Mouse (Mus musculus): ENCODE data around the gene Clpb. TPM values are rescaled to one million over a fixed set of nuclear protein-coding genes. Genes with fewer than 3 reads are reported as not detected.
A peak's percentile ranks its signal among the peaks of the same experiment; 100 is the strongest.

The Clpb gene
- polyA plus RNA-seq, 1 experiment from 2014 or later, result 56.2 TPM

- Histone ChIP-seq H3K4me3 (peak overlapping the region; percentile 88), H3K4me1 (peaks cover 40% of the 10 kb centered on the region), H3K27me3 (replicated peaks; ENCODE audit: low read depth, poor library complexity, severe bottlenecking) (no peaks in the 10 kb centered on the region), H3K9me3 (no peaks in the 10 kb centered on the region), H3K36me3 (replicated peaks) (peaks cover 54% of the 10 kb centered on the region), H3K27ac (replicated peaks) (peak overlapping the region; percentile 100; the same call in 1 of the 2 replicates)
- DNase-seq (ENCODE audit: low spot score), result no peak
- 61% methylated on average over 3 of the region's 3 CpGs for WGBS
Observed at GRCm38 (mm10) chr7:101833916-101834584, 170.6 kb downstream of the Clpb start.

- H3K9me3 ChIP-seq, result no peaks in the 10 kb centered on the region
- DNase-seq (ENCODE audit: low spot score), result no peak
- H3K4me3 ChIP-seq, result peak overlapping the region; percentile 88
- no peaks in the 10 kb centered on the region for H3K27me3 ChIP-seq (replicated peaks; ENCODE audit: low read depth, poor library complexity, severe bottlenecking)
- WGBS, result 72% methylated on average over 3 of the region's 3 CpGs
- H3K4me1 ChIP-seq, result peaks cover 43% of the 10 kb centered on the region
- peak overlapping the region; percentile 100; the same call in 1 of the 2 replicates for H3K27ac ChIP-seq (replicated peaks)
- H3K36me3 ChIP-seq (replicated peaks), result peaks cover 46% of the 10 kb centered on the region
Observed at GRCm38 (mm10) chr7:101834903-101835302, 171.5 kb downstream of the Clpb start.

GRCm38 (mm10) chr7:101835457-101836109, 172.2 kb downstream of the Clpb start:
- H3K27ac ChIP-seq (replicated peaks), result peak overlapping the region; percentile 100
- H3K4me1 ChIP-seq, result peaks cover 43% of the 10 kb centered on the region
- H3K4me3 ChIP-seq, result peak overlapping the region; percentile 88
- no peaks in the 10 kb centered on the region for H3K27me3 ChIP-seq (replicated peaks; ENCODE audit: low read depth, poor library complexity, severe bottlenecking)
- H3K36me3 ChIP-seq (replicated peaks), result peaks cover 42% of the 10 kb centered on the region
- 47% methylated on average over 5 of the region's 5 CpGs for WGBS
- DNase-seq (ENCODE audit: low spot score), result no peak
- no peaks in the 10 kb centered on the region for H3K9me3 ChIP-seq

GRCm38 (mm10) chr7:101836271-101837153, 173.1 kb downstream of the Clpb start:
- DNase-seq (ENCODE audit: low spot score), result peak; percentile 89
- Histone ChIP-seq H3K27me3 (replicated peaks; ENCODE audit: low read depth, poor library complexity, severe bottlenecking) (no peaks in the 10 kb centered on the region), H3K4me1 (peaks cover 43% of the 10 kb centered on the region), H3K4me3 (peak overlapping the region; percentile 88), H3K27ac (replicated peaks) (peak overlapping the region; percentile 100), H3K9me3 (no peaks in the 10 kb centered on the region), H3K36me3 (replicated peaks) (peaks cover 33% of the 10 kb centered on the region)
- WGBS, result under 1% methylated on average over 63 of the region's 63 CpGs

GRCm38 (mm10) chr7:101837154-101837605, 173.7 kb downstream of the Clpb start:
- no peaks in the 10 kb centered on the region for H3K9me3 ChIP-seq
- DNase-seq (ENCODE audit: low spot score), result no peak
- WGBS, result under 1% methylated on average over 20 of the region's 20 CpGs
- peak overlapping the region; percentile 88 for H3K4me3 ChIP-seq
- H3K4me1 ChIP-seq, result peaks cover 43% of the 10 kb centered on the region
- H3K27ac ChIP-seq (replicated peaks), result peak overlapping the region; percentile 100
- H3K36me3 ChIP-seq (replicated peaks), result peaks cover 26% of the 10 kb centered on the region
- H3K27me3 ChIP-seq (replicated peaks; ENCODE audit: low read depth, poor library complexity, severe bottlenecking), result no peaks in the 10 kb centered on the region

GRCm38 (mm10) chr7:101837606-101838471, 174.4 kb downstream of the Clpb start, which contains the start of gene Inppl1:
Gene Inppl1, minus strand, starts transcription at chr7:101838229.
- under 1% methylated on average over 64 of the region's 64 CpGs for WGBS
- Histone ChIP-seq H3K27ac (replicated peaks) (peak within 1 kb of the TSS; percentile 100), H3K9me3 (no peaks in the 10 kb centered on the region), H3K36me3 (replicated peaks) (peaks cover 20% of the 10 kb centered on the region), H3K4me3 (peak within 1 kb of the TSS; percentile 88), H3K27me3 (replicated peaks; ENCODE audit: low read depth, poor library complexity, severe bottlenecking) (no peaks in the 10 kb centered on the region), H3K4me1 (peaks cover 43% of the 10 kb centered on the region)
- DNase-seq (ENCODE audit: low spot score), result peak; percentile 94

GRCm38 (mm10) chr7:101844186-101844585, 180.8 kb downstream of the Clpb start:
- Histone ChIP-seq H3K4me1 (peaks cover 5% of the 10 kb centered on the region), H3K4me3 (no peak overlapping the region), H3K9me3 (no peaks in the 10 kb centered on the region), H3K27ac (replicated peaks) (no peak overlapping the region), H3K27me3 (replicated peaks; ENCODE audit: low read depth, poor library complexity, severe bottlenecking) (no peaks in the 10 kb centered on the region), H3K36me3 (replicated peaks) (peaks cover 3% of the 10 kb centered on the region; the same call in 1 of the 2 replicates)
- no peak for DNase-seq (ENCODE audit: low spot score)
- WGBS, result 75% methylated on average over 6 of the region's 6 CpGs

Other genes with a start within 250 kb of the Clpb start
- gene Pde2a, start 241.9 kb upstream of the Clpb start, polyA plus RNA-seq (2016; fragmentation: Nextera tagmentation; extraction: Ambion mirVana), result 21.7 and 22.5 TPM in 2 replicates
- gene Art2b, start 78.0 kb upstream of the Clpb start, polyA plus RNA-seq (2016; fragmentation: Nextera tagmentation; extraction: Ambion mirVana), result not detected in 2 replicates
- 0.26 and 1.2 TPM in 2 replicates for gene Phox2a, start 154.7 kb downstream of the Clpb start, polyA plus RNA-seq (2016; fragmentation: Nextera tagmentation; extraction: Ambion mirVana)
- 38.4 and 46.7 TPM in 2 replicates for gene Inppl1, start 174.6 kb downstream of the Clpb start, polyA plus RNA-seq (2016; fragmentation: Nextera tagmentation; extraction: Ambion mirVana)
- 0.49 TPM in 1 of 2 replicates, not detected in the other for gene Folr2, start 193.6 kb downstream of the Clpb start, polyA plus RNA-seq (2016; fragmentation: Nextera tagmentation; extraction: Ambion mirVana)
- gene Anapc15, start 200.1 kb downstream of the Clpb start, polyA plus RNA-seq (2016; fragmentation: Nextera tagmentation; extraction: Ambion mirVana), result 118 and 119 TPM in 2 replicates
- 1.2 and 2.4 TPM in 2 replicates for gene Folr1, start 207.2 kb downstream of the Clpb start, polyA plus RNA-seq (2016; fragmentation: Nextera tagmentation; extraction: Ambion mirVana)
- gene Lamtor1, start 242.3 kb downstream of the Clpb start, polyA plus RNA-seq (2016; fragmentation: Nextera tagmentation; extraction: Ambion mirVana), result 159 and 168 TPM in 2 replicates
- gene Tomt, start 242.7 kb downstream of the Clpb start, polyA plus RNA-seq (2016; fragmentation: Nextera tagmentation; extraction: Ambion mirVana), result 0.59 and 0.72 TPM in 2 replicates